Mouse (Mus musculus) macrophage (primary cell): Measurements from ENCODE around the gene Cct3. TPM values are rescaled to one million over a fixed set of nuclear protein-coding genes. Genes with fewer than 3 reads are reported as not detected.
"Not testable (repeated sequence)": the region's sequence is repeated elsewhere in the genome, so short reads cannot be mapped to it uniquely, and the experiment has no call there.

Source experiments
- H3K27ac ChIP-seq: fragments of 350-480 bp; formaldehyde crosslinking; 2 replicates; pipeline ENCODE4 v1.9.0; 2021
- H3K36me3 ChIP-seq: fragments of 350-480 bp; formaldehyde crosslinking; 2 replicates; pipeline ENCODE4 v1.9.0; 2021; ENCODE audit errors: inconsistent target
- H3K4me3 ChIP-seq: fragments of 350-480 bp; formaldehyde crosslinking; 2 replicates; pipeline ENCODE4 v1.9.0; 2021; ENCODE audit errors: inconsistent target
- H3K79me2 ChIP-seq: fragments of 350-480 bp; formaldehyde crosslinking; 2 replicates; pipeline ENCODE4 v1.9.0; 2021; ENCODE audit errors: inconsistent target
- WGBS: methylation state at CpG from one replicate; pipeline ENCODE4 v1.1.7; 2026; ENCODE audit warnings: inconsistent platforms; ENCODE audit not compliant: missing documents; 5-methylcytosine and 5-hydroxymethylcytosine counted together
- polyA plus RNA-seq: library from polyadenylated mRNA; stranded (reverse); fragments of 250-400 nt; gene quantifications from 3 replicates; pipeline ENCODE4 v1.2.4, GENCODE M21; 2018; ENCODE audit warnings: inconsistent platforms

Cct3 gene
- polyA plus RNA-seq, 1 experiment from 2014 or later: 87.3 TPM

DNA sequence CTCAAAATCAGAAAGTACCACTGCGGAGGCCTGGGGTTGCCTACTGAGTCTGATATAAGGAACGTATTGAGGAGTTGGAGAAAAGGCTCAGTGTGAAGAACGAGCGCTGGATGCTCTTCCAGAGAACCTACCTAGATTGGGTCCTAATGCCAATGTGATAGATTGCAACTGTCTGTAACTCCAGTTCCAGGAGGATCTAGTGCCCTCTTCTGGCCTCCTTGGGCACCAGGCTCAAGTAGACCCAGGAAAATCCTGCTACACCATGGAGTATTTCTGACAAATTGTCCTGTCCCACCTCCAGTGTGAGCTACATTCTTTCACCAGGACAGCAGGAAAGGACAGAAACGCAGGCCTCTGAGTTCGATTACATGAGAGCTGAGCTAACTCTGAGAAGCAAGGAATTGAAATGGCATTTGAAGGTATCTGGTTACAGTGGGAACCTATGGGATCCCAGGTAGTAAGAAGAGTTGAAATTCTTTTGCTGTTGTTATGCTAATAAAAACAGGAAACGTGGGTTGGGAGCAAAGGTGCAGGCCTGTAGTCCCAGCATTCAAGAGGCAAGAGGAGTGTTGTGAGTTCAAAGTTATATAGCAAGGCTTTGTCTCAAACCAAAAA lies 20.3 kb upstream of the Cct3 start:
- Histone ChIP-seq H3K79me2 (no peaks in the 10 kb centered on the region), H3K36me3 (no peaks in the 10 kb centered on the region), H3K4me3 (no peak overlapping the region), H3K27ac (no peak overlapping the region)
- 51% methylated on average over 7 of the region's 7 CpGs for WGBS

- Histone ChIP-seq H3K79me2 (no peaks in the 10 kb centered on the region), H3K36me3 (no peaks in the 10 kb centered on the region), H3K27ac (no peak overlapping the region), H3K4me3 (no peak overlapping the region)
- 92% methylated on average over 2 of the region's 2 CpGs for WGBS
These were observed 16.9 kb upstream of the Cct3 start for GRCm38 (mm10) chr3:88280035-88280434.

DNA sequence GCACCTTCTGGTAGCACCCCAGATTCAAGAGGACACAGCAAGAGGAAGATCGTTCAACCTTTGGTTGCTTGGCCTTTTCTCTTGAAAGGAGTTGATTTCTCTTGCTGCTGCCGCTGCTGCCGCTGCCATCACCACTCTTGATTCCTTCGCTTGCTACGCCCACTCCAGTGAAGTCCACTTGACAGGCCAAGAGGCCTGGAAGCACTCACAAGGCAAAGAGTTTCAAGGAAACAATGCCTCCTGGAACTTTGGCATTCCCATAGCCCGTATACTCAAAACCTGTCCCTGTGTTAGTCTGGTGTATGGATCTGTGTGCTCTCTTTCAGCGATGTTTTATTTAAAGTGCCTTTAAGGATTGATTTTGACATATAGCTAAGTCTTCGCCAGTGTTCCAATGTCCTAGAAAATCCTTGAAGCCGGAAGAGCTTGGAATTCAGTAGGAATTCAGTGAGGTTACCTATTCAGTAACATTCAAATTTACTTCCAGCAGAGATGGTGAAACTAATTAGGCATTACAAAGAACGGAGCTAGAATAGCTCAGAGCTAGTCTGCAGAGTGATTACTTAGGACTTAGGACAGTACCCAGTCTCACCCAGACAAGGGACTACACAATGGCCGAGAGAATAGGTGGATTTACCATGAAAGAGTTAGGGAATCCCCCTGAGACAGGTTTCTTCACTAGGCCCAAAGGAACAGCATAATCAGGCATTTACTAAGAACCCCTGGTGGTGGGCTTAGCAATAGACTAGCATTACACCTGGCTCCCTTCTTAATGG lies 15.6 kb upstream of the Cct3 start:
- WGBS: 92% methylated on average over 10 of the region's 11 CpGs
- H3K27ac ChIP-seq, H3K79me2 ChIP-seq, H3K36me3 ChIP-seq, H3K4me3 ChIP-seq: not testable (repeated sequence)

- H3K27ac ChIP-seq, H3K4me3 ChIP-seq, H3K79me2 ChIP-seq, H3K36me3 ChIP-seq: not testable (repeated sequence)
- WGBS: 98% methylated on average over 12 of the region's 14 CpGs
These were observed 11.9 kb upstream of the Cct3 start for GRCm38 (mm10) chr3:88284815-88285564.

GRCm38 (mm10) chr3:88285565-88285895 lies 11.4 kb upstream of the Cct3 start:
- no CpG with 5 or more reads among the region's 2 CpGs for WGBS
- H3K79me2 ChIP-seq, H3K4me3 ChIP-seq, H3K27ac ChIP-seq, H3K36me3 ChIP-seq: not testable (repeated sequence)

DNA sequence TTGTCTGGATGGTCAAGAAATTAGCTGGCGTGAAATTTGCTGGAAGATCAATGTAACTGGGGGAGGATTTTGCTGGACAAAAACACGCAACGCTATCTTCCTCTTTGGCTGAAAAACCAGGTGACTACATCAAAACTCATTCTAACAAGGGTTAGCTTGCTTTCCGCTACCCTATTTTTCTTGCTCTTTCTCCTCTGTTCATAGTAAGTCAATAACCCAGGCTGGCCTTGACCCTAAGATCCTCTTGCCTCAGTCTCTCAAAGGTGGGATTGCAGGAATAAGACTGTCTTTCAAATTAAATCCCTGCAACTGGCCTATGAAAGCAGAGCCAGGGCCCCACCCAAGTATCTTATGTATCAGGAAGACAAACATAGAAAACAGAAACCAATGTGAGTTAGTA lies 9.8 kb upstream of the Cct3 start, which contains the start of gene Gm38392:
Gm38392 (minus strand) TSS at position 101 of the 400 bp plus-strand sequence.
- Histone ChIP-seq H3K4me3 (no peak within 1 kb of the TSS), H3K79me2 (no peaks in the 10 kb centered on the region), H3K27ac (no peak within 1 kb of the TSS), H3K36me3 (no peaks in the 10 kb centered on the region)
- WGBS: 92% methylated on average over 4 of the region's 4 CpGs

GRCm38 (mm10) chr3:88288133-88288713 lies 8.7 kb upstream of the Cct3 start:
- H3K79me2 ChIP-seq, H3K36me3 ChIP-seq, H3K27ac ChIP-seq, H3K4me3 ChIP-seq: not testable (repeated sequence)
- 96% methylated on average over 6 of the region's 10 CpGs for WGBS

DNA sequence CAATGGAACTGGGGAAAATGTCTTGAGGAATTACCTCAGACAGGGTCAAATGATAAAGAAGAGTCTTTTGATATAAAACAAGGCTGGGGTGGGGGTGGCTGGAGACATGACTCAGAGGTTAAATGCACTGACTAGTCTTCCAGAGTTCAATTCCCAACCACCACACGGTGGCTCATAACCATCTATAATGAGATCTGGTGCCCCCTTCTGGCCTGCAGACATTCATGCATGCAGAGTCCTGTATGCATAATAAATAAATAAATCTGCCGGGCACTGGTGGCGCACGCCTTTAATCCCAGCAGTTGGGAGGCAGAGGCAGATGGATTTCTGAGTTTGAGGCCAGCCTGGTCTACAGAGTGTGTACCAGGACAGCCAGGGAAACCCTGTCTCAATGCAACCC lies 4.9 kb upstream of the Cct3 start:
- H3K79me2 ChIP-seq: no peaks in the 10 kb centered on the region
- H3K4me3 ChIP-seq: no peak overlapping the region
- WGBS: 64% methylated on average over 4 of the region's 4 CpGs
- H3K36me3 ChIP-seq: no peaks in the 10 kb centered on the region
- H3K27ac ChIP-seq: no peak overlapping the region

DNA sequence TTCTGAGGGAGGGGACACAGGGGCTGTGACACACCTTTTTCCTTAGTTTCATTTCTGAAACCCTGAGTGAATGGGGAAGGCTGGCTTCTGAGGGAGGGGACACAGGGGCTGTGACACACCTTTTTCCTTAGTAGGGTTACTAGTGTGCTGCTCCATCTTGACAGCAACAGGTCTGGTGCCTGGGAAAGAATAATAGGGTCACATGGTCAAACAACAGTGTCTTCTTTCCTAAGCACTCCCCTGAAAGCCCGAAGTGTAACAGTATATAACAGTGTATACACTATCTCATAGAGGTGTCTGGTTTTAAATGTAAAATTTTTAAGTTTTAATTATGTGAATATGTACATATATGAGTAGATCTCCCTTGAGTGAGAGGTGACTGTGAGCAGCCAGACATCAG lies 1.6 kb upstream of the Cct3 start:
- H3K79me2 ChIP-seq: peaks cover 33% of the 10 kb centered on the region
- WGBS: 33% methylated on average over 1 of the region's 1 CpGs
- H3K27ac ChIP-seq, H3K36me3 ChIP-seq, H3K4me3 ChIP-seq: not testable (repeated sequence)

DNA sequence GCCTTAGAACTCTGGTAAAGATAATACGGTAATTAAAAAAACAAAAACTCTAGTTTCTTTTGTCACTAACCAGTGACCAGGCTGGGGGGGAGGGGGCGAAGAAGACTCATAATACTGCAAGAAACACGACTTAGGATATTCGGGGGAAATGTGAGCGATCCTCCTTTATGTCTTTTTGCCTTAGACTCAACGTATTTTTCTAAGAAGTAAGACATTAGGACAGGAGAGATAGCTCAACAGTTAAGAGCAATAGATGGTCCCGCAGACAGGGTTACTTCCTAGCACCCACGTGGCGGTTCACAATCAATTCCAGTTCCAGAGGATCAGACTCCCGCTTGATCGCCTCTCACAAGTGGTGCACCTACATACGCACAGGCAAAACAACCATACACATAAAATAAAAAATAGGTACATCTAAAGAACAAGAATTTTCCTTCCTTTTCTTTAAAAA lies 781 bp upstream of the Cct3 start:
- 2% methylated on average over 12 of the region's 12 CpGs for WGBS
- Histone ChIP-seq H3K36me3 (peaks cover 17% of the 10 kb centered on the region), H3K27ac (peak overlapping the region; percentile 79), H3K4me3 (peak overlapping the region; percentile 100), H3K79me2 (peaks cover 37% of the 10 kb centered on the region)

DNA sequence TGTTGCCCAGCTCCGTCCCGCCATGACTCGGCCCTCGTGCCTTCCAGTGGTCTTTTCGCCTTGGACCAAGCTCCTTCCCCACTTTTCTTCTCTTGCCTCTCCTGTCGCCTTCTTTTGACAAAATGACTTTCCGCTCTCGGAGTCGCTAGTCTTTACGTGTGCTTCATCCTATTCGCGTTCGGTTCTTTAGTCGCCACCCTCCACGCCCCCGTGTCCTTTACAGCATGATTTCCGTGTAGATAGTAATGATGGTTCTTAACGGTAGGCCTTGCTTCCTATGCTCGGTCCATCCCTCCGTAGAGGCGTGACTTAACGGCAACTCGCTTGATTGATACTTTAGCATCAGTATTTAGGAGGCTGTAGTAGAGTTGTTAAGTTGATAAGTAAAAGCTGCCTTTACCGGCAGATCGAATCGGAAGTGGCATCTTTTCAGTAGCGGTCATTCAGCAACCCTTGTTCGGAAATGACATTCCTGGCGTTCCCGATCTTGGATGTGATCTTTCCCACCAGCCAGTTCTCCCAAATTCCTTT lies 470 bp downstream of the Cct3 start:
- peaks cover 25% of the 10 kb centered on the region for H3K36me3 ChIP-seq
- under 1% methylated on average over 28 of the region's 30 CpGs for WGBS

DNA sequence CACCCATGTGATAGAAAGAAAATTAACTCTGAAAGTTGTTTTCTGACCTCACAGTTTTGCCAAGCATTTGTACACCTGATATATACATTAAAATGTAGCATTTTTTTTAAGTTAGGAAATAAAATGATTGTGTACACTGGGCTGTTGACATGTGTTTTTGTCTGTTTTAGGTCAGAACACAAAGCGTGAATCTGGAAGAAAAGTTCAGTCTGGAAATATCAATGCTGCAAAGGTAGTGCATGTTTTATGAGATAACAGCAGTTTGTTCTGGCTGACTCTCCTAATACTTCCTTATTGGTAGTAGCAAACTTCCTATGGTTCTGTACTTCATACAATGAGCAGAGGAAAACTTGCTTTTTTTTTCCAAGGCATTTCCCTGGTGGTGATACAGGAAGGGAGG lies 2.3 kb downstream of the Cct3 start:
- Histone ChIP-seq H3K79me2 (peaks cover 37% of the 10 kb centered on the region), H3K27ac (no peak overlapping the region), H3K36me3 (peaks cover 43% of the 10 kb centered on the region), H3K4me3 (no peak overlapping the region)
- WGBS: 89% methylated on average over 1 of the region's 1 CpGs

More for the DNA sequence above, 470 bp downstream of the Cct3 start:
- peaks cover 37% of the 10 kb centered on the region for H3K79me2 ChIP-seq
- H3K4me3 ChIP-seq: peak overlapping the region; percentile 100
- peak overlapping the region; percentile 82 for H3K27ac ChIP-seq

GRCm38 (mm10) chr3:88324951-88325405 lies 28.1 kb downstream of the Cct3 start, which contains the start of gene Glmp:
Gene Glmp, plus strand, starts transcription at chr3:88325023.
- Histone ChIP-seq H3K27ac (peak within 1 kb of the TSS; percentile 91), H3K36me3 (peaks cover 49% of the 10 kb centered on the region), H3K4me3 (peak within 1 kb of the TSS; percentile 98), H3K79me2 (peaks cover 39% of the 10 kb centered on the region)
- 2% methylated on average over 10 of the region's 10 CpGs for WGBS

- peaks cover 39% of the 10 kb centered on the region for H3K79me2 ChIP-seq
- H3K36me3 ChIP-seq: peaks cover 25% of the 10 kb centered on the region
- H3K27ac ChIP-seq: no peak overlapping the region
- 84% methylated on average over 5 of the region's 5 CpGs for WGBS
- H3K4me3 ChIP-seq: no peak overlapping the region
These were observed 32.0 kb downstream of the Cct3 start for GRCm38 (mm10) chr3:88328956-88329355.
